Mouse (Mus musculus): Measurements from ENCODE around the gene Aldh1a3. TPM values are rescaled to one million over a fixed set of nuclear protein-coding genes. Genes with fewer than 3 reads are reported as not detected.

Aldh1a3 gene
- polyA plus RNA-seq, 1 experiment from 2014 or later = 27.8 TPM

DNA sequence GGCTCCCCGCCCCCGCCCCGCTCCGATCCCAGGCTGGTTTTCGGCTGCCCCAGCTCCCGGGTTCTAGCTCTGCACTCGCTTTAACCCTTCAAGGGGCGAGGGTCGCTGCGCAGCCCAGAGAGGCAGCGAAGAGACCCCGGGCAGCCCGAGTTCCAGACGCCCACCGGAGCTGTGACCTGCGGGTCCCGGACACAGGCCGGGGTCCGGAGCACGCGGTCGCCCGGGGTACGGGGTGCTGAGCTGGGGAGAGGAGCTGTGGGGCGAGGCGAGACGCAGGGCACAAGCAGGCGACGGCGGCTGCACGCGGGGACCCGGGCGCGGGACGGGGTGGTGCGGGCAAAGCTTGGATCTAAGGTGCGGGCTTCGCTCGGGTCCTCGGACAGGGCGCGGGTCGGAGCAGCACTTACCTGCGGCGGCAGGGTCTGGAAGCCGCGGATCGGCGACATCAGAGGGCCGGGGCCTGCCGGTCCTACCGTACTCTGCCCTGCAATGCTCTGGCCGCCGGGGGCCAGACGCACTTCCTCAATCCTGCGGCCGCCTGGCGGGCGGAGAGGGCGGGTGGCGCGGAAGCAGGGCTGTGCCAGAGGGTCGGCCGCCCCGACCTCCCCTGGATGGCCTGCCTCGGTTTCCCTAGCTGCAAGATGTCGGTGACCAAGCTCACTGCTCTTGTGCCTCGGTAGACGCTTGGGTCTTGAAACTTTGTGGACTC lies 39.4 kb downstream of the Aldh1a3 start, which contains the start of gene Lrrk1:
TSS of gene Lrrk1 (minus strand) at position 538 of the 709 bp plus-strand sequence.
- H3K27ac ChIP-seq (replicated peaks) = peak within 1 kb of the TSS; percentile 71
- H3K27me3 ChIP-seq = no peaks in the 10 kb centered on the region
- no peaks in the 10 kb centered on the region for H3K36me3 ChIP-seq
- WGBS = under 1% methylated on average over 66 of the region's 70 CpGs
- H3K4me2 ChIP-seq (replicated peaks) = peak within 1 kb of the TSS; percentile 92
- H3K9me3 ChIP-seq (replicated peaks) = no peaks in the 10 kb centered on the region
- peaks cover 21% of the 10 kb centered on the region for H3K4me1 ChIP-seq
- peak; percentile 71 for ATAC-seq (ENCODE audit: insufficient number of reproducible peaks, low FRiP score, low TSS enrichment, low read depth)
- H3K4me3 ChIP-seq (replicated peaks) = peak within 1 kb of the TSS; percentile 72
- peak within 1 kb of the TSS; percentile 91 for H3K9ac ChIP-seq

DNA sequence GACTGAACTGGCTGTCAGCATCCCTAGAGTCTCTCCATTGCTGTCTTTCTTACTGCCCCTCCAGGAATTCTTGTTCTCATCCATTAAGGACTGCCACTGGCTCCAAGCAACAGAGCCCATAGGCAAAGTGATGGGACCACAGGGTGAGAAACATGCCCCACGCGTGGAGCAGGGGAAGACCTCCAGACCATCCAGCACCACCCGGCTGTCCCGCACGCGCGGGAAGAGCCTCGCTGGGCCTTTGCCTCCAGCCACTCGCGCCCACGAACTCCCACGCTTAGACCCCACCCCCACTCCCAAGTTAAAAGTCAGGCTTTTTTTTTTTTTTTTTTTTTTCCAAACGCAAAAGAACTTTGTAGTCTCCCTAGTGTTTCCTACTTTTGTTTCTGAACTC lies 39.9 kb downstream of the Aldh1a3 start:
- under 1% methylated on average over 13 of the region's 13 CpGs for WGBS
- Histone ChIP-seq H3K36me3 (no peaks in the 10 kb centered on the region), H3K27me3 (no peaks in the 10 kb centered on the region), H3K4me3 (replicated peaks) (peak overlapping the region; percentile 72), H3K9ac (peak overlapping the region; percentile 91), H3K27ac (replicated peaks) (peak overlapping the region; percentile 71), H3K4me1 (peaks cover 21% of the 10 kb centered on the region), H3K4me2 (replicated peaks) (peak overlapping the region; percentile 92), H3K9me3 (replicated peaks) (no peaks in the 10 kb centered on the region)
- no peak for ATAC-seq (ENCODE audit: insufficient number of reproducible peaks, low FRiP score, low TSS enrichment, low read depth)

- WGBS = 91% methylated on average over 6 of the region's 6 CpGs
- Histone ChIP-seq H3K27ac (replicated peaks) (no peak overlapping the region), H3K36me3 (no peaks in the 10 kb centered on the region), H3K9ac (no peak overlapping the region), H3K9me3 (replicated peaks) (no peaks in the 10 kb centered on the region), H3K4me2 (replicated peaks) (no peak overlapping the region), H3K4me3 (replicated peaks) (no peak overlapping the region), H3K4me1 (peaks cover 21% of the 10 kb centered on the region), H3K27me3 (no peaks in the 10 kb centered on the region)
- ATAC-seq (ENCODE audit: insufficient number of reproducible peaks, low FRiP score, low TSS enrichment, low read depth) = no peak
These were observed 40.9 kb downstream of the Aldh1a3 start for GRCm38 (mm10) chr7:66386411-66386810.

DNA sequence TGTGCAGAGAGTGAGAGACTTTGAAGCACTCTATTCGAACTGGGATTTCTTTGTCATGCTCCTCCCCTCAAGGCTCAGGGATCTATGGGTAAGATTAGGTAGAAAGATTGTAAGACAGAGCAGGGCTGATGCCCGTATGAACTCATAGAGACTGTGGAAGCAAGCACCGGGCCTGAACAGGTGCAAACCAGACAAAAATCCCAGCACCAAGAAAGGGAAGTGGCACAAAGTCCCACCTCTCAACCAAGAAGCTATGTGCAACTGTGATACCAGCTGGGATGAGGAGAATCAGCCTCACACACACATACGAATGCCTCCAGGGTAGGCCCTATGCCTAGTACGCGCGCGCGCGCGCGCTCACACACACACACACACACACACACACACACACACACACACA lies 41.5 kb downstream of the Aldh1a3 start:
- Histone ChIP-seq H3K4me3 (replicated peaks) (no peak overlapping the region), H3K36me3 (0 out of 2 replicates have a peak, but pooled peaks cover under 1% of the 10 kb centered on the region), H3K27ac (replicated peaks) (no peak overlapping the region), H3K4me1 (peaks cover 21% of the 10 kb centered on the region), H3K9ac (no peak overlapping the region), H3K4me2 (replicated peaks) (no peak overlapping the region), H3K9me3 (replicated peaks) (no peaks in the 10 kb centered on the region), H3K27me3 (no peaks in the 10 kb centered on the region)
- ATAC-seq (ENCODE audit: insufficient number of reproducible peaks, low FRiP score, low TSS enrichment, low read depth) = no peak
- 93% methylated on average over 12 of the region's 12 CpGs for WGBS

- Histone ChIP-seq H3K27ac (replicated peaks) (no peak overlapping the region), H3K36me3 (0 out of 2 replicates have a peak, but pooled peaks cover 4% of the 10 kb centered on the region), H3K4me1 (peaks cover 21% of the 10 kb centered on the region), H3K27me3 (no peaks in the 10 kb centered on the region), H3K4me3 (replicated peaks) (no peak overlapping the region), H3K9ac (no peak overlapping the region), H3K9me3 (replicated peaks) (no peaks in the 10 kb centered on the region), H3K4me2 (replicated peaks) (no peak overlapping the region)
- no peak for ATAC-seq (ENCODE audit: insufficient number of reproducible peaks, low FRiP score, low TSS enrichment, low read depth)
- WGBS = 93% methylated on average over 8 of the region's 8 CpGs
These were observed 42.4 kb downstream of the Aldh1a3 start for GRCm38 (mm10) chr7:66384891-66385290.

- Histone ChIP-seq H3K27me3 (no peaks in the 10 kb centered on the region), H3K9me3 (replicated peaks) (no peaks in the 10 kb centered on the region), H3K4me1 (peaks cover 21% of the 10 kb centered on the region), H3K4me3 (replicated peaks) (no peak overlapping the region), H3K9ac (no peak overlapping the region), H3K4me2 (replicated peaks) (0 out of 2 replicates have a peak overlapping the region, but pooled peaks have one; percentile 2), H3K27ac (replicated peaks) (peak overlapping the region; percentile 18), H3K36me3 (0 out of 2 replicates have a peak, but pooled peaks cover 4% of the 10 kb centered on the region)
- ATAC-seq (ENCODE audit: insufficient number of reproducible peaks, low FRiP score, low TSS enrichment, low read depth) = no peak
- WGBS = 52% methylated on average over 5 of the region's 5 CpGs
These were observed 43.1 kb downstream of the Aldh1a3 start for GRCm38 (mm10) chr7:66384213-66384612.

DNA sequence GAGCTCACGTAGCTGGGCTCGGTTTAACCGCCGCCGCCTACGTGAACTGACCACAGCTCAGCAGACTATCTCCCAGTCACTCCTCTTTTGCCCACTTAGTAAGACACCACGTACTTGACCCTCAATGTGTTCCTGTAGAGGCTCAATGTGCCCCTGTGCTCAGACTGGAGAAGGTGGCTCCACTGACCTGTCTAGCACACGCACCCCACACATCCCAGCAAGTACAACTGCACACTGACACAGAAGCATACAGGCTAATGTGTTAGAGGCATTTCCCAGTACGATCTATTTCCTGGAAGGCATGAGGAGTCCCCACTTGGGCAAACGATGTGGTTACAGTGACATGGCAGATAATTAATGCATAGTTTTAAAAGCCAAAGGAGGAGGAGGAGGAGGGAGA lies 50.8 kb downstream of the Aldh1a3 start:
- 71% methylated on average over 10 of the region's 10 CpGs for WGBS
- no peak overlapping the region for H3K9ac ChIP-seq
- ATAC-seq (ENCODE audit: insufficient number of reproducible peaks, low FRiP score, low TSS enrichment, low read depth) = no peak
- H3K36me3 ChIP-seq = 0 out of 2 replicates have a peak, but pooled peaks cover 4% of the 10 kb centered on the region
- H3K9me3 ChIP-seq (replicated peaks) = no peaks in the 10 kb centered on the region
- H3K27ac ChIP-seq (replicated peaks) = peak overlapping the region; percentile 65
- no peak overlapping the region for H3K4me2 ChIP-seq (replicated peaks)
- peaks cover 13% of the 10 kb centered on the region; the same call in 1 of the 2 replicates for H3K4me1 ChIP-seq
- no peaks in the 10 kb centered on the region for H3K27me3 ChIP-seq
- H3K4me3 ChIP-seq (replicated peaks) = no peak overlapping the region

- Histone ChIP-seq H3K9me3 (replicated peaks) (no peaks in the 10 kb centered on the region), H3K4me2 (replicated peaks) (no peak overlapping the region), H3K9ac (no peak overlapping the region), H3K27ac (replicated peaks) (peak overlapping the region; percentile 65), H3K36me3 (0 out of 2 replicates have a peak, but pooled peaks cover 2% of the 10 kb centered on the region), H3K4me1 (peaks cover 13% of the 10 kb centered on the region; the same call in 1 of the 2 replicates), H3K27me3 (no peaks in the 10 kb centered on the region), H3K4me3 (replicated peaks) (no peak overlapping the region)
- ATAC-seq (ENCODE audit: insufficient number of reproducible peaks, low FRiP score, low TSS enrichment, low read depth) = no peak
- 67% methylated on average over 4 of the region's 4 CpGs for WGBS
These were observed 51.6 kb downstream of the Aldh1a3 start for GRCm38 (mm10) chr7:66375736-66376135.

DNA sequence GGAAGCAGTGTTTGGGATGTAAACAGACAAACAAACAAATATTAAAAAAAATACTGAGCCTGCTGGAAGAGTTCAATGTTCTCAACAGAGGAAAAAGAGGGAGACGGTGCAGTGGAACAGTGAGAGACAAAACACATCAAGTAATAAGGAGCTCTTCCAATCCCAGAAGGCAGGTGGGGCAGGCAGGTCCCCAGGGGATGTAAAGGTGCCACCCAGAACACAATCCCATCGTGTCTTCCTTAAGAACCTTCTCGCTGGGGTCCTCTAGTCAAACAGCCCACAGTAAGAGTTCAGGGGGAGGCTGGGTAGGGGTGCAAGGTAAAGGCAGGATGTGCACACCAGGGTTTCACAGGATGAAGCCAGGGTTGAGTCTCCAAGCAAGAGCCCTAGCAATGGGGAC lies 53.9 kb downstream of the Aldh1a3 start:
- WGBS = 82% methylated on average over 3 of the region's 3 CpGs

GRCm38 (mm10) chr7:66370970-66371369 lies 56.3 kb downstream of the Aldh1a3 start:
- peaks cover 10% of the 10 kb centered on the region for H3K4me1 ChIP-seq
- no peaks in the 10 kb centered on the region for H3K27me3 ChIP-seq
- no peaks in the 10 kb centered on the region for H3K9me3 ChIP-seq (replicated peaks)
- WGBS = 77% methylated on average over 6 of the region's 6 CpGs
- H3K36me3 ChIP-seq = no peaks in the 10 kb centered on the region
- H3K4me2 ChIP-seq (replicated peaks) = no peak overlapping the region
- no peak for ATAC-seq (ENCODE audit: insufficient number of reproducible peaks, low FRiP score, low TSS enrichment, low read depth)
- H3K9ac ChIP-seq = no peak overlapping the region
- no peak overlapping the region for H3K27ac ChIP-seq (replicated peaks)
- no peak overlapping the region for H3K4me3 ChIP-seq (replicated peaks)

More for the DNA sequence above, 53.9 kb downstream of the Aldh1a3 start:
- peaks cover 21% of the 10 kb centered on the region for H3K4me1 ChIP-seq
- H3K4me3 ChIP-seq (replicated peaks) = no peak overlapping the region
- no peaks in the 10 kb centered on the region for H3K36me3 ChIP-seq
- H3K9me3 ChIP-seq (replicated peaks) = no peaks in the 10 kb centered on the region
- no peak for ATAC-seq (ENCODE audit: insufficient number of reproducible peaks, low FRiP score, low TSS enrichment, low read depth)
- H3K4me2 ChIP-seq (replicated peaks) = no peak overlapping the region
- no peak overlapping the region for H3K9ac ChIP-seq
- H3K27me3 ChIP-seq = no peaks in the 10 kb centered on the region
- no peak overlapping the region for H3K27ac ChIP-seq (replicated peaks)

DNA sequence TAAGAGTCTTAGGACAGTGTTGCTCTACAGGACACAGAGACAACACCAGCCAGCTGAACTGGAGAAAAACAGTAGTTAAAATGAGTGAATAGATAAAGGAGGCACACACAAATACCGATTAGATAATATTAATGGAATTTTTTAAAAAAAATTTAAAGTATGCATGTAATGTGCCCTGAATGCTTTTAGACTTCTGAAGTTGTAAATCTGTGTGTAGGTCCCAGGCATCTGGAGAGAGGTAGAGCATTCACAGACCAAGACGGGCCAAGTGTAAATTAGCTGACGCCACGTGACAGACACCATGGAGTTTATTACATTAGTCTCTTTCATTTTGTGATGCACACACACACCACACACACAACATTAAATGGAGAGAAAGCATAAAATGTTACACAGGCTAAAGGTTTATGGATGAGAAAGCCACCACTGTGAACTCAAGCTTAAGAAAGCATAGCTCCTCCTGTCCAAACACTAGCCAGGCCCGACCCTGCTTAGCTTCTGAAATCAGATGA lies 57.3 kb downstream of the Aldh1a3 start:
- ATAC-seq (ENCODE audit: insufficient number of reproducible peaks, low FRiP score, low TSS enrichment, low read depth) = no peak
- Histone ChIP-seq H3K27me3 (no peaks in the 10 kb centered on the region), H3K36me3 (no peaks in the 10 kb centered on the region), H3K4me2 (replicated peaks) (no peak overlapping the region), H3K4me3 (replicated peaks) (no peak overlapping the region), H3K9ac (no peak overlapping the region), H3K4me1 (peaks cover 7% of the 10 kb centered on the region; the same call in 1 of the 2 replicates), H3K9me3 (replicated peaks) (no peaks in the 10 kb centered on the region), H3K27ac (replicated peaks) (no peak overlapping the region)
- WGBS = 51% methylated on average over 5 of the region's 5 CpGs

All from embryonic facial prominence, embryonic 15.5 days (tissue).